Mouse (Mus musculus) hindbrain, embryonic 14.5 days (tissue): ENCODE data around the gene Sc5d. TPM values are rescaled to one million over a fixed set of nuclear protein-coding genes. Genes with fewer than 3 reads are reported as not detected.

Source experiments
- ATAC-seq: fragments of 200-750 bp; cut with Nextera tagmentation; 2 replicates; pipeline ENCODE4 v1.8.0; 2017; ENCODE audit warnings: moderate number of reproducible peaks, mild to moderate bottlenecking, moderate TSS enrichment, moderate library complexity; ENCODE audit not compliant: low FRiP score
- DNase-seq: peaks from one replicate; pipeline ENCODE4 v3.0.0-alpha.2; 2015; ENCODE audit warnings: low spot score
- H3K27ac ChIP-seq: fragments of 300-500 bp; sonication (generic); 2 replicates; pipeline ENCODE4 v1.5.1; 2014; ENCODE audit warnings: mild to moderate bottlenecking, moderate library complexity
- H3K27me3 ChIP-seq: fragments of 300-500 bp; sonication (generic); 2 replicates; pipeline ENCODE4 v1.6.1; 2014; ENCODE audit warnings: mild to moderate bottlenecking, low read length, mixed read lengths; ENCODE audit not compliant: control insufficient read depth, insufficient read depth
- H3K36me3 ChIP-seq: fragments of 300-500 bp; sonication (generic); replicated peaks from 2 replicates; pipeline ENCODE4 v1.6.1; 2014; ENCODE audit not compliant: control insufficient read depth, insufficient read depth
- H3K4me1 ChIP-seq: fragments of 300-500 bp; sonication (generic); replicated peaks from 2 replicates; pipeline ENCODE4 v1.6.1; 2014; ENCODE audit warnings: antibody characterized with exemption, low read length, mixed read lengths; ENCODE audit not compliant: control insufficient read depth, insufficient read depth
- H3K4me2 ChIP-seq: fragments of 300-500 bp; sonication (generic); replicated peaks from 2 replicates; pipeline ENCODE4 v1.6.1; 2014; ENCODE audit warnings: mild to moderate bottlenecking, moderate library complexity
- H3K4me3 ChIP-seq: fragments of 300-500 bp; sonication (generic); replicated peaks from 2 replicates; pipeline ENCODE4 v1.5.1; 2014; ENCODE audit warnings: mild to moderate bottlenecking, low read length
- H3K9ac ChIP-seq: fragments of 300-500 bp; sonication (generic); 2 replicates; pipeline ENCODE4 v1.6.1; 2014
- H3K9me3 ChIP-seq: fragments of 300-500 bp; sonication (generic); 2 replicates; pipeline ENCODE4 v1.6.1; 2016; ENCODE audit warnings: low read length; ENCODE audit not compliant: control insufficient read depth
- WGBS: fragments of 180-500 bp; shearing (Covaris S2); extraction: QIAGEN DNeasy Blood & Tissue Kit; methylation state at CpG from one replicate; pipeline ENCODE4 v1.1.7; 2014; 5-methylcytosine and 5-hydroxymethylcytosine counted together
- polyA plus RNA-seq: library from polyadenylated mRNA; unstranded; fragments of >200 nt; fragmentation: Nextera tagmentation; extraction: Ambion mirVana; gene quantifications from 2 replicates; pipeline ENCODE4 v1.2.1, GENCODE M21; 2014

The Sc5d gene
- polyA plus RNA-seq, 1 experiment from 2014 or later = 88.1 TPM

GRCm38 (mm10) chr9:42213142-42213541 lies 50.9 kb downstream of the Sc5d start:
- 84% methylated on average over 1 of the region's 1 CpGs for WGBS
- no peaks in the 10 kb centered on the region for H3K27me3 ChIP-seq
- H3K4me2 ChIP-seq = no peak overlapping the region
- ATAC-seq (no peak), DNase-seq (no peak)
- no peaks in the 10 kb centered on the region for H3K4me1 ChIP-seq
- H3K9me3 ChIP-seq = no peaks in the 10 kb centered on the region
- H3K4me3 ChIP-seq = no peak overlapping the region
- H3K36me3 ChIP-seq = no peaks in the 10 kb centered on the region
- H3K27ac ChIP-seq = no peak overlapping the region
- no peak overlapping the region for H3K9ac ChIP-seq

GRCm38 (mm10) chr9:42209666-42210065 lies 54.4 kb downstream of the Sc5d start:
- H3K27ac ChIP-seq = no peak overlapping the region
- WGBS = 92% methylated on average over 6 of the region's 6 CpGs
- no peak overlapping the region for H3K9ac ChIP-seq
- H3K9me3 ChIP-seq = no peaks in the 10 kb centered on the region
- no peak overlapping the region for H3K4me2 ChIP-seq
- H3K36me3 ChIP-seq = no peaks in the 10 kb centered on the region
- no peak overlapping the region for H3K4me3 ChIP-seq
- DNase-seq (no peak), ATAC-seq (no peak)
- H3K4me1 ChIP-seq = peaks cover 10% of the 10 kb centered on the region
- H3K27me3 ChIP-seq = no peaks in the 10 kb centered on the region

DNA sequence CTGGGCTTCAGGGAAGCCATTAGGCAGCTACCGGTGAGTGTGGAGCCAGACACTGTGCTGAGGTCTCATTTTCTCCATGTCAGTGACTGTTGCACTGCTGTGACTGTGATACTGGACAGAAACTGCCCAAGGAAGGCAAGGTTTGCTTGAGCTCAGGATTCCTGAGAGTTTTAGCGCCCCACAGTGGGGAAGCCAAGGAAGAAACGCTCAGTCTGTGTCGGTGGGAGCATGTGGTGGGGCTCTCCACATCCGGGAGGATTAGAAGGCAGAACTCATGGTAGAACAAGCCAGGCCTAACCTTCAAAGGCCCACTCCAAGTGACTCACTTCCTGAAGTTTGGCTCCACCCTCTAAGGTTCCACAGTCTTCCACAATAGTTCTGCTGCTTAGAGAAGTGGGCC lies 55.6 kb downstream of the Sc5d start:
- 28% methylated on average over 5 of the region's 5 CpGs for WGBS

GRCm38 (mm10) chr9:42206750-42207149 lies 57.3 kb downstream of the Sc5d start:
- Histone ChIP-seq H3K9ac (no peak overlapping the region), H3K9me3 (no peaks in the 10 kb centered on the region), H3K4me3 (no peak overlapping the region), H3K27ac (peak overlapping the region; percentile 34), H3K4me1 (peaks cover 10% of the 10 kb centered on the region), H3K36me3 (no peaks in the 10 kb centered on the region), H3K27me3 (no peaks in the 10 kb centered on the region), H3K4me2 (no peak overlapping the region)
- 76% methylated on average over 1 of the region's 1 CpGs for WGBS
- DNase-seq (no peak), ATAC-seq (no peak)

More for the DNA sequence above, 55.6 kb downstream of the Sc5d start:
- ATAC-seq (no peak), DNase-seq (peak; percentile 62)
- Histone ChIP-seq H3K4me1 (peaks cover 10% of the 10 kb centered on the region), H3K9me3 (no peaks in the 10 kb centered on the region), H3K4me3 (no peak overlapping the region), H3K27ac (no peak overlapping the region), H3K27me3 (no peaks in the 10 kb centered on the region), H3K9ac (no peak overlapping the region), H3K4me2 (no peak overlapping the region), H3K36me3 (no peaks in the 10 kb centered on the region)

- H3K9me3 ChIP-seq = no peaks in the 10 kb centered on the region
- no peak overlapping the region for H3K9ac ChIP-seq
- no peaks in the 10 kb centered on the region for H3K27me3 ChIP-seq
- ATAC-seq = no peak
- no peak for DNase-seq
- no peak overlapping the region for H3K4me2 ChIP-seq
- no peak overlapping the region for H3K27ac ChIP-seq
- H3K4me3 ChIP-seq = no peak overlapping the region
- no peaks in the 10 kb centered on the region for H3K36me3 ChIP-seq
- 90% methylated on average over 5 of the region's 5 CpGs for WGBS
- peaks cover 9% of the 10 kb centered on the region for H3K4me1 ChIP-seq
Observed at GRCm38 (mm10) chr9:42202271-42202670, 61.8 kb downstream of the Sc5d start.

Other genes starting within 250 kb of the Sc5d start
- gene Sorl1, start 140.0 kb downstream of the Sc5d start, polyA plus RNA-seq = 17.9 and 21.4 TPM in 2 replicates
- gene Tecta, start 135.7 kb upstream of the Sc5d start, polyA plus RNA-seq = 0.63 and 0.72 TPM in 2 replicates
- gene Tbcel, start 243.6 kb upstream of the Sc5d start, polyA plus RNA-seq = 5.9 and 6.1 TPM in 2 replicates